Mouse (Mus musculus) retina, postnatal 1 day (tissue): ENCODE measurements at regions not wholly inside any gene's neighbourhood (a gene's known extent, or its start where the extent isn't known, plus 50 kb on each side); places are given as distances from the start of the nearest gene placed in this dataset.
A peak's percentile ranks its signal among the peaks of the same experiment; 100 is the strongest.

Experiments
- DNase-seq: peaks from one replicate; pipeline ENCODE4 v3.0.0-alpha.2; 2012

DNA sequence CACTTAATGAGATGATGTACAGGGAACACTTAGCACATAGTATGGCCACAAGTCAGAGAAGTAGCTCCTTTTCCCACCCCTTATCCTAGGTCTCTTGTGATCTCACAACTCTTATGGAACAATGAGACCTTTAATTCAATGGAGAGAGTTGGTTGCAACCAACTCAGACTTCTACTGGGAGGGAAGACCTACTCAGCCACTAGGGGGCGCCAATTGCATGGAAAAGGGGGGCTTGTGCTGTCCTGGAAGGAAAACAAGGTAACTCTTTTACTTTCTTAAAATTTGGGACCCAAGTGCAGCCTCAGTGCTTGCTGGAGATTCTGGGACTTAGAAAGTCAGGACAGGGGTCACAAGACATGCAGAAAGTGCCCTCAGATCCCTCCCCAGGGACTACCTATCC, 60.7 kb upstream of the Kcnj15 start:
- DNase-seq: peak; percentile 58

- peak; percentile 8 for DNase-seq
Measured at GRCm38 (mm10) chr16:95198795-95199563, 58.4 kb upstream of the Kcnj15 start.

DNA sequence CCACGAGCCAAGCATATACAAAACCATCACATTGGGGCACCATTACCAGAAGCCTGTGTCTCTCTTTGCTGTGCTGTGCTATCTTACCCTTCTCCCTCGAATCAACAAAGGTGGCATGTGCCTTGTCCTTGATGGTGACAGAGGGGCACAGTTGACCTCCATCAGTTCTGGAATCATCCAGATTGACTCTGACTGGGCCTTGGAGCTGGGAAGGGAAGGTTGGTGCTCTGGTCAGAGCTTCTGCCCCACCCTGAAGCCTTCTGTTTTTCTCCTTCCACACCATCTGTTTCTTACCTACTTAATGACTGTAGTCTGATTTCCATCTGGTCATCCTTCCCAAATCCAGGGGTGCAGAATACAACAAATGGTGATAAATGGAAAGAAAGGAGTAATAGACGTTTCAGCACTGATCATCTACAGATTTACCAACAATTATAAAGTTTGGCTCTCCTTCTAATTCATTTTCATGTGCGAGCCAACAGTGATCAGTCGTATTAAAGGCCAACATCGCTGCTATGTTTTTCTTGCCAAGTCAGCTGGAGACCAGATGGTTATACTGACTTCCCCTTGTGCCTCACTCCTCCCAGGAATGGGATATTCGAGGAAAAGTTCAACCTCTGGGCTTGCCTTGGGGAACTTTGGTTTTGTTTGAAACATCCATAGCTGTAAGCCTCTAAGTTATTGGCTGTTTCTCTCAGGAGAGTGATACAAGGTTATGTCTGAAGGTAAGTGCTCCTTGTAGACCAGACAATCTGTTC, 55.1 kb upstream of the Kcnj15 start:
- no peak for DNase-seq

DNA sequence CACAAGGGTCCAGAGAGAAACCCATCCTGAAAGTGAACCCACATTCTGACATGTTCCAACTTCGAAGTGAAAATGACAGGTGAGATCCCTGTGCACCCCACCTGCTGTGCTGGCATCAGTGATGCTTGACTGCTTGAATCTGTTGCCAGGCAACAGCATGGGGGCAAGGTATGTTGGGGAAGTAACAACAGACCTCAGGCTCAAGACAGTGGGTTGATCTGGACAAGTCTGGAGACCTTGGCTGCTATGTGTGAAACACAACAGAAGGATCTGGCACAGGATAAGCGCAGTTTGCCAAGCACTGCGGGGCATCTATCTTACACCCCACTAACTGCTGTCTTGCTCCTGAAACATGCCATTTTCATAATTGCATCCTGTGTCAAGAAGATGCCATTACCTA, 54.3 kb upstream of the Kcnj15 start:
- no peak for DNase-seq

DNA sequence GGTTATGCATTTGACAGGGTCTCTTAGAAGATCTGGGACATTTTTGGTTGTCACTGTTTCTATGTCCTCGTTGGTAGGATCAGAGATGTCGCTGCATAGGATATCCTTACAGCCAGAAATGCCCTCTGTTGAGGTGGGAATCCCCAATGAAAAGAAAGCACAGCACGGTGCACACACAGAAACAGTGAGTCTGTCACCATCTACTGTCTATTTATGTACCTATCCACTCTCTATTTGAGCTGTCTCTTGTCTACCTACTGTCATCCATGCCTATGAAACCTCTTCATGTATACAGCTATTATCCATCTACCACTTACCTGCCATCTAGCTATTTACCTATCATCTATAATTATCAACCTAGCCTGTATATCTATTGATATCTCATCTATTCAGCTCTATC, 53.6 kb upstream of the Kcnj15 start:
- DNase-seq: no peak

DNA sequence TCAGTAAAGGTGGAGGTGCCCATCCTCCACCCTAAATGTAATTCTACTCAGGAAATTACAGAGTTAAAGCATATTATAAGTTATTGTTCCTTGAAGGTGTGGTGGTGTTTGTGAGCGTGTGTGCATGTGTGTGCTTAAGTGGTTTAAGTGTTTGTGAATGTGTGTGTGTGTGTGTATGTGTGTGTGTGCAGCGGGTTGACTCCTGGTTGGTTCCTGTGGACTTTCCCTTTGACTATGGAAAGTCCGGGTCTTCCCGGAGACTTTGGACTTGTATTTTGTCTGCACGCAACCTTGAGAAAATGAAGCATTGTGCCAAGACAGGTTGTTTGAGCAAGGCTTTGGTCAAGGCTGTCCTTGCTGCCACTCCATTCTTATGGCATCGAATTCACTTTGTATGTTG, 52.9 kb upstream of the Kcnj15 start:
- no peak for DNase-seq

GRCm38 (mm10) chr16:95206445-95206844, 50.9 kb upstream of the Kcnj15 start:
- no peak for DNase-seq

GRCm38 (mm10) chr16:95207547-95207946, 49.8 kb upstream of the Kcnj15 start:
- DNase-seq: no peak
